Mouse (Mus musculus) liver, embryonic 12.5 days (tissue): ENCODE measurements around the gene Snx30. TPM values are rescaled to one million over a fixed set of nuclear protein-coding genes. Genes with fewer than 3 reads are reported as not detected.

Experiments
- ATAC-seq: fragments of 200-750 bp; cut with Nextera tagmentation; 2 replicates; pipeline ENCODE4 v1.8.0; 2017; ENCODE audit warnings: moderate number of reproducible peaks, mild to moderate bottlenecking, moderate library complexity
- H3K27ac ChIP-seq: fragments of 300-500 bp; sonication (generic); 2 replicates; pipeline ENCODE4 v1.5.1; 2016; ENCODE audit warnings: mild to moderate bottlenecking
- H3K27me3 ChIP-seq: fragments of 300-500 bp; sonication (generic); replicated peaks from 2 replicates; pipeline ENCODE4 v1.6.1; 2016; ENCODE audit warnings: mild to moderate bottlenecking, moderate library complexity
- H3K36me3 ChIP-seq: fragments of 300-500 bp; sonication (generic); 2 replicates; pipeline ENCODE4 v1.6.1; 2016; ENCODE audit warnings: mild to moderate bottlenecking, moderate library complexity
- H3K4me1 ChIP-seq: fragments of 300-500 bp; sonication (generic); 2 replicates; pipeline ENCODE4 v1.6.1; 2016
- H3K4me2 ChIP-seq: fragments of 300-500 bp; sonication (generic); 2 replicates; pipeline ENCODE4 v1.6.1; 2016; ENCODE audit warnings: mild to moderate bottlenecking, moderate library complexity
- H3K4me3 ChIP-seq: fragments of 300-500 bp; sonication (generic); 2 replicates; pipeline ENCODE4 v1.5.1; 2016; ENCODE audit warnings: mild to moderate bottlenecking, moderate library complexity
- H3K9ac ChIP-seq: fragments of 300-500 bp; sonication (generic); 2 replicates; pipeline ENCODE4 v1.6.1; 2016; ENCODE audit warnings: mild to moderate bottlenecking, moderate library complexity
- H3K9me3 ChIP-seq: fragments of 300-500 bp; sonication (generic); replicated peaks from 2 replicates; pipeline ENCODE4 v1.6.1; 2016; ENCODE audit warnings: mild to moderate bottlenecking, moderate library complexity
- WGBS: fragments of 180-500 bp; shearing (Covaris S2); methylation state at CpG from one replicate; pipeline ENCODE4 v1.1.7; 2016; ENCODE audit not compliant: insufficient replicate concordance; 5-methylcytosine and 5-hydroxymethylcytosine counted together
- polyA plus RNA-seq: library from polyadenylated mRNA; unstranded; fragments of >200 nt; fragmentation: Nextera tagmentation; extraction: Ambion mirVana; gene quantifications from 2 replicates; pipeline ENCODE4 v1.2.1, GENCODE M21; 2016

The Snx30 gene
- polyA plus RNA-seq, 1 experiment from 2014 or later = 7.5 TPM

GRCm38 (mm10) chr4:59896000-59896399 is 90.4 kb downstream of the Snx30 start:
- ATAC-seq = no peak
- no peaks in the 10 kb centered on the region for H3K9me3 ChIP-seq
- peaks cover 57% of the 10 kb centered on the region for H3K36me3 ChIP-seq
- H3K9ac ChIP-seq = no peak overlapping the region
- no peak overlapping the region for H3K27ac ChIP-seq
- 57% methylated on average over 5 of the region's 5 CpGs for WGBS
- H3K4me3 ChIP-seq = no peak overlapping the region
- H3K4me2 ChIP-seq = no peak overlapping the region
- no peaks in the 10 kb centered on the region for H3K27me3 ChIP-seq
- H3K4me1 ChIP-seq = 0 out of 2 replicates have a peak, but pooled peaks cover 5% of the 10 kb centered on the region

GRCm38 (mm10) chr4:59897814-59898520 is 92.3 kb downstream of the Snx30 start:
- Histone ChIP-seq H3K27me3 (no peaks in the 10 kb centered on the region), H3K4me2 (no peak overlapping the region), H3K9ac (no peak overlapping the region), H3K4me1 (0 out of 2 replicates have a peak, but pooled peaks cover 5% of the 10 kb centered on the region), H3K36me3 (peaks cover 53% of the 10 kb centered on the region), H3K27ac (no peak overlapping the region), H3K9me3 (no peaks in the 10 kb centered on the region), H3K4me3 (no peak overlapping the region)
- ATAC-seq = no peak
- 68% methylated on average over 12 of the region's 12 CpGs for WGBS

GRCm38 (mm10) chr4:59898521-59898919 is 92.9 kb downstream of the Snx30 start:
- Histone ChIP-seq H3K4me2 (no peak overlapping the region), H3K4me1 (0 out of 2 replicates have a peak, but pooled peaks cover 5% of the 10 kb centered on the region), H3K9me3 (no peaks in the 10 kb centered on the region), H3K27me3 (no peaks in the 10 kb centered on the region), H3K27ac (no peak overlapping the region), H3K9ac (no peak overlapping the region), H3K36me3 (peaks cover 51% of the 10 kb centered on the region), H3K4me3 (no peak overlapping the region)
- ATAC-seq = no peak
- WGBS = 56% methylated on average over 9 of the region's 9 CpGs

- WGBS = 78% methylated on average over 6 of the region's 6 CpGs
- no peak overlapping the region for H3K4me3 ChIP-seq
- H3K27ac ChIP-seq = no peak overlapping the region
- no peaks in the 10 kb centered on the region for H3K27me3 ChIP-seq
- H3K36me3 ChIP-seq = peaks cover 20% of the 10 kb centered on the region
- H3K4me1 ChIP-seq = no peaks in the 10 kb centered on the region
- H3K9me3 ChIP-seq = no peaks in the 10 kb centered on the region
- no peak for ATAC-seq
- H3K4me2 ChIP-seq = no peak overlapping the region
- H3K9ac ChIP-seq = no peak overlapping the region
These were observed 96.2 kb downstream of the Snx30 start for GRCm38 (mm10) chr4:59901810-59902209.

GRCm38 (mm10) chr4:59902547-59902946 is 96.9 kb downstream of the Snx30 start:
- ATAC-seq = no peak
- H3K27me3 ChIP-seq = no peaks in the 10 kb centered on the region
- H3K9me3 ChIP-seq = no peaks in the 10 kb centered on the region
- H3K27ac ChIP-seq = no peak overlapping the region
- H3K4me3 ChIP-seq = no peak overlapping the region
- H3K9ac ChIP-seq = no peak overlapping the region
- no peaks in the 10 kb centered on the region for H3K4me1 ChIP-seq
- peaks cover 14% of the 10 kb centered on the region for H3K36me3 ChIP-seq
- WGBS = 57% methylated on average over 6 of the region's 6 CpGs
- H3K4me2 ChIP-seq = no peak overlapping the region

DNA sequence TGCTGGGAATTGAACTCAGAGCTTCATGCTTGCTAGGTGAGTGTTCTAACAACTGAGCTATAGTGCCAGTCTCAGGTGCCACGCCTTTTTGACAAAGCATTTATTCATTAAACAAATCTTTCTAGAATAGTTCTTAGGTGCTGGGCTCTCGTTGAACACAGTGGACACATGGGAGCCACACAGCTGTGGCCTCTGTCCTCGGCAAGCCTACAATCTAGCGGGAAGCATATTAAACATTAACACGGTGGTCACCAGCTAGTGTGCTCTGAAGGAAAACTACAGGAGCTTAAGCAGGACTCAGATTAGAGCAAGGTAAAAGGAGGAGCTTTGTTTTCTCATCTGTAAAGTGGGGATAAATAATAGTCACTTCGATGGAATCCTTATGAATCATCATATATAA is 101.5 kb downstream of the Snx30 start:
- H3K4me2 ChIP-seq = no peak overlapping the region
- no peak for ATAC-seq
- H3K27me3 ChIP-seq = no peaks in the 10 kb centered on the region
- H3K9ac ChIP-seq = no peak overlapping the region
- H3K27ac ChIP-seq = no peak overlapping the region
- H3K4me1 ChIP-seq = no peaks in the 10 kb centered on the region
- 61% methylated on average over 6 of the region's 6 CpGs for WGBS
- H3K9me3 ChIP-seq = no peaks in the 10 kb centered on the region
- H3K4me3 ChIP-seq = no peak overlapping the region
- no peaks in the 10 kb centered on the region for H3K36me3 ChIP-seq

- H3K4me1 ChIP-seq = no peaks in the 10 kb centered on the region
- no peak for ATAC-seq
- no peak overlapping the region for H3K9ac ChIP-seq
- no peaks in the 10 kb centered on the region for H3K9me3 ChIP-seq
- 54% methylated on average over 10 of the region's 10 CpGs for WGBS
- H3K36me3 ChIP-seq = no peaks in the 10 kb centered on the region
- no peak overlapping the region for H3K27ac ChIP-seq
- H3K27me3 ChIP-seq = peaks cover 4% of the 10 kb centered on the region
- H3K4me2 ChIP-seq = no peak overlapping the region
- H3K4me3 ChIP-seq = no peak overlapping the region
These were observed 102.1 kb downstream of the Snx30 start for GRCm38 (mm10) chr4:59907657-59908230.

GRCm38 (mm10) chr4:59908785-59909184 is 103.1 kb downstream of the Snx30 start:
- Histone ChIP-seq H3K4me2 (no peak overlapping the region), H3K9me3 (no peaks in the 10 kb centered on the region), H3K27ac (no peak overlapping the region), H3K4me1 (no peaks in the 10 kb centered on the region), H3K4me3 (no peak overlapping the region), H3K36me3 (no peaks in the 10 kb centered on the region), H3K9ac (no peak overlapping the region), H3K27me3 (peaks cover 14% of the 10 kb centered on the region)
- no peak for ATAC-seq
- 72% methylated on average over 2 of the region's 2 CpGs for WGBS

DNA sequence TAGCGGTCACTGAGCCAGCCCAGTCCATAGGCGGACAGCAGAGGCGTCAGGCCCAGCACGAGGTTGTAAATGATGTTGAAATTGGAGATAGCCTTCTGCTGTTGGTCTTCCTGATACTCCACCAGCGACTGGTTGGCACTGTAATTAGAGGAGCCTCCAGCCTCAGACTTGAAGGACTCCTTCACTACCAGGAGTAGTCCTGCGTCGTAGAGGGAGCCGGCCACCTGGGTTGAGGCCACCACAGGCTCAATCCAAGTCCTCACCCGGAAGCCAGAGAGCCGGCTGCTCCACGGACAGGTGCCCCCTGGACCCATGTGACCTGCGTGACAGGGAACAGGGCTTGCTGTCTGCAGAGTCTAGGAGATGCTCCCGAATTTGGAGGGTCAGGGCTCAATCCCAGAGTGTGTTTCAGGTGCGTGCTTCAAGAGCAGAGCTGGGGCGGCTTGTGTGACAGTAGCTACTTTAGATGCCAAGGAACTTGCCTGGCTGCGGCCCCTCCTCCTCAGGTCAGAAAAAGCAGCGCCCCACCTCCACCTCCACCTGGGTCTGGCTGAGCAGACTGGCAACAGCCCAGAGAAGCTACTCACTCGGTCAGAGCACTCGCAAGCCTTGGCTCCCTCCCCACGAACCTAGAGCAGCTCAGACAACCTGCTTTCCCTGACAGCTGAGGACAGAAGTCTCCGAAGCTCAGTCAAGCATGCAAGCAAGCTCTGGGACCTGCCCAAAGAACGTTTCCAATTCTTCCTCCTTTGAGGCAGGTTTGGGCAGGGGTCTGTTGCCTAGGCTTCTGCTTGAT is 109.2 kb downstream of the Snx30 start, which contains the start of gene Slc46a2:
Gene Slc46a2, minus strand, starts transcription at position 449 of the 796 bp plus-strand sequence.
- H3K36me3 ChIP-seq = no peaks in the 10 kb centered on the region
- 17% methylated on average over 22 of the region's 22 CpGs for WGBS
- ATAC-seq = no peak
- H3K9me3 ChIP-seq = no peaks in the 10 kb centered on the region
- H3K4me2 ChIP-seq = no peak within 1 kb of the TSS
- no peak within 1 kb of the TSS for H3K27ac ChIP-seq
- peaks cover 37% of the 10 kb centered on the region for H3K27me3 ChIP-seq
- no peak within 1 kb of the TSS for H3K4me3 ChIP-seq
- no peak within 1 kb of the TSS for H3K9ac ChIP-seq
- no peaks in the 10 kb centered on the region for H3K4me1 ChIP-seq

DNA sequence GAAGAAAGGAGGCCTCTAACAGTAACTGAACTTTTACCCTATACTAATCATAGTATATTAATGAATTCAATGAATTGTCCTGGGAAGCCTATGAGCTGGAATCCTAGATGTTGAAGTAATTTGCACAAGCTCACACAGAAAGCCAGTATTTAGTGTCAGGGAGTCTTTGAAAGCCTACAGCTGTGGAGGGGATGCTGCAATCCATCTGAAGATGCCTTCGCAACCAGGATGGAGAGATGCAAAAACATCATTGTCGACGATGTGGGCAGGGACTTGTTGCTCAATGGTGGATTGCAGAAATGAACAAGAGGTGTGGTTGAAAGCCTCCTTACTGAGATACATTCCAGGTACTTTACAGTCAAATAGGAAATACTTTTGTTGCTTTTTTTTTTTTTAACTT is 112.3 kb downstream of the Snx30 start:
- no peaks in the 10 kb centered on the region for H3K9me3 ChIP-seq
- H3K27ac ChIP-seq = no peak overlapping the region
- H3K4me3 ChIP-seq = no peak overlapping the region
- peaks cover 31% of the 10 kb centered on the region for H3K27me3 ChIP-seq
- H3K4me2 ChIP-seq = no peak overlapping the region
- H3K36me3 ChIP-seq = no peaks in the 10 kb centered on the region
- no peak overlapping the region for H3K9ac ChIP-seq
- H3K4me1 ChIP-seq = no peaks in the 10 kb centered on the region
- ATAC-seq = no peak
- 78% methylated on average over 3 of the region's 3 CpGs for WGBS

DNA sequence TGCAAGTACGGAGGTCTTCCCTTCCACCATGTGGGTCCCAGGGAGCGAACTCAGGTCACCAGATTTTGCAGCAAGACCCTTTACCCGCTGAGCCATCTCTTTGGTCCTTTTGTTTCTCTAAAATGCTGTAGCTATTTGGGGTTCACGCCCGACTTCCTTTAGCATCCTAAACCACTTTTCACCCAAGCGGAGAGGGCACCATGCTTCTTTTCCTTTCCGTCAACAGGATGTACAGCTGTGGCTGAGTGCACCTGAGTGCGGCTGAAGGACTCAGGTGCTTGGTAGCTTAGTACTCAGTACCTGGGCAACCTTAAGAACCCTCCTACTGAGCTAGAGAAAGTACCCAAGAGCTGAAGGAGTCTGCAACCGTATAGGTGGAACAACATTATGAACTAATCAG is 119.4 kb downstream of the Snx30 start:
- H3K9me3 ChIP-seq = no peaks in the 10 kb centered on the region
- 71% methylated on average over 9 of the region's 9 CpGs for WGBS
- H3K36me3 ChIP-seq = no peaks in the 10 kb centered on the region
- H3K4me2 ChIP-seq = no peak overlapping the region
- no peaks in the 10 kb centered on the region for H3K27me3 ChIP-seq
- no peaks in the 10 kb centered on the region for H3K4me1 ChIP-seq
- no peak overlapping the region for H3K4me3 ChIP-seq
- no peak overlapping the region for H3K9ac ChIP-seq
- no peak for ATAC-seq
- no peak overlapping the region for H3K27ac ChIP-seq

DNA sequence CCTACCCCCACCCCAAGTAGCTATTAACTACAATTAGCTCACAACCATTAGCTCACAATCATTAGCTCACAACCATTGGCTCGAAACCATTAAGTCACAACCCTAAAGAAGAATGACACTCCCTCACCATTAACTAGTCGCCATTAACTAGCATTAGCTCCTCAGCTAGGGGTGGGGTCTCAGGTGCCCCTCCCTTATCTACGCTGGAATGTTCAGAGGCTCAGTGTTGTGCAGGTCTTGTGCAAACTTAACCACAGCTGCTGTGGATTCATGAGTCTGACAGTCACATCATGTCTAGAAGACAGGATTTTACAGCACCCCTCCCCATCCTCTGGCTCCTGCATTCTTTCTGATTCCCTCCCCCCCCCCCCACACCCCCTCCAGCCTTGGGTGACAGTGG is 122.0 kb downstream of the Snx30 start:
- no peak overlapping the region for H3K9ac ChIP-seq
- no peaks in the 10 kb centered on the region for H3K36me3 ChIP-seq
- no peaks in the 10 kb centered on the region for H3K4me1 ChIP-seq
- H3K9me3 ChIP-seq = no peaks in the 10 kb centered on the region
- H3K4me3 ChIP-seq = no peak overlapping the region
- 57% methylated on average over 3 of the region's 3 CpGs for WGBS
- H3K4me2 ChIP-seq = no peak overlapping the region
- no peak for ATAC-seq
- no peaks in the 10 kb centered on the region for H3K27me3 ChIP-seq
- H3K27ac ChIP-seq = no peak overlapping the region
